Mouse (Mus musculus) heart, postnatal 0 days (tissue): ENCODE measurements around the gene AL732309.1.

Experiments used
- CTCF ChIP-seq: IDR thresholded peaks from 2 replicates; pipeline ENCODE4 v1.5.1; 2016; ENCODE audit warnings: antibody characterized with exemption, control low read depth, low read depth
- EP300 ChIP-seq: IDR thresholded peaks from 2 replicates; pipeline ENCODE4 v1.6.1; 2016; ENCODE audit warnings: antibody characterized with exemption, low read depth

DNA sequence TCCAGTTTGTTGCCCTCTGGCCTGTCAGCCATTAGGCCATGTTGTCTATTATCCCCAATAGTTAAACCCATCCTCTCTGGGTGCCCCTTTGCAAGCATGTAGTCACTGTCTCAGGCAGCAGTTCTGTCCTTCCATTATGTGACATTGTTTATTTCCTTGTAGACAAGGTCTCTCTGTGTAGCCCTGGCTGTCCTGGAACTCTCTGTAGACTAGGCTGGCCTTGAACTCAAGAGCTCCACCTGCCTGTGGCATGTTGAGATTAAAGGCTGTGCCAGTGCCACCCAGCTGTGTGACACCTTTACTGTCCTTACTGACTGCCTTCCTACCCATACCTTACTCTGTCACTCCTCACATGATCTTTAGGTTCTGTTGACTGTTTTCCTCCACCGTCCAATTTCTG lies 5.7 kb upstream of the AL732309.1 start:
- TF ChIP-seq CTCF (peak; percentile 22), EP300 (no peak)
